Mouse (Mus musculus): Measurements from ENCODE around the gene Gpbar1. TPM values are rescaled to one million over a fixed set of nuclear protein-coding genes. Genes with fewer than 3 reads are reported as not detected.

Gpbar1 gene
- total RNA-seq (2021), result not detected
- long read RNA-seq, experiment 1, result 0 reads
- long read RNA-seq, experiment 2, result 0 reads

DNA sequence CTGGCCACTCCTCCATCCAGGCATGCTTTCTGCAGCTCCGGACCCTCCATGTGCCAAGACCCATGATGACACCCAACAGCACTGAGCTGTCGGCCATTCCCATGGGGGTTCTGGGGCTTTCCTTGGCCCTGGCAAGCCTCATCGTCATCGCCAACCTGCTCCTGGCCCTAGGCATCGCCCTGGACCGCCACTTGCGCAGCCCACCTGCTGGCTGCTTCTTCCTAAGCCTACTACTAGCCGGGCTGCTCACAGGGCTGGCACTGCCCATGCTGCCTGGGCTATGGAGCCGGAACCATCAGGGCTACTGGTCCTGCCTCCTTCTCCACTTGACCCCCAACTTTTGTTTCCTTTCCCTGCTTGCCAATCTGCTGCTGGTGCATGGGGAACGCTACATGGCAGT, at the start of gene Gpbar1:
TSS of gene Gpbar1 (plus strand) at position 13 of the 400 bp plus-strand sequence.
- no peak for DNase-seq (ENCODE audit: low spot score in 2 of 2)

DNA sequence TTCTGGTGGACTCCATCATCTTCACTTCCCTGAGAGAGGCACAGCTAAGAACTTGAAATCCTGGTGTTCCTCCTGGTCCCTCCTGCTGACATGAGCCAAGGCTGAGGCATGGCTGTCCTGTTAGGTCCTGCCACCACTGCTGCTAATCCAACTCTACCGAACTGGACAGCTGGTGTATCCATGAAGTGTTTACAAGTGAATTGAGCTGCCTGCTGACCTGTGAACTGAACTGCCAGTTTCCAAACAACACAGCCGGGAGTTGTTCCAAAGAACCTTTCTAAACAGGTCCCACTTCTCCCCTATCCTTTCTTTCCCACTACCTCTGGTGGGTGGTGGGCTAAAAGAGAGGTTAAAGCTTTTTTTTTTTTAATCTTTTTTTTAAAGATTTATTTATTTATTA, 48.4 kb upstream of the Gpbar1 start:
- no peak for DNase-seq (ENCODE audit: low spot score in 2 of 2)

DNA sequence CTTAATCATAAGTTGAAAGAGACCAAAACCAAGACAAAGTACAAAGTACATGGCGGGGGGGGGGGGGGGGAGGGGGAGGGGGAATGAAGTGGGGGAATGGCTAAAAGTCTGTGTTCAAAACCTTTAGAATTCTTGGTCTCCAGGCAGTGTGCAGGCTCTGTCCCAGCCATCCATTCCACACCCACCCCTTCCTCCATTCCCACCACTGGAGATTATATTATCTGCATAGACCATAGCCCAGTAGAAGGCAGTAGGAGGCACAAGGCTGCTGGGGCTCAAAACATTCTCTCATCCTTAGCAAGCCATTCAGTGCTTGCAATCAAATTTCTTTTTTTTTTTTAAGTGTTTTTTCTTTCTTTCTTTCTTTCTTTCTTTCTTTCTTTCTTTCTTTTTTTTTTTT, 47.4 kb upstream of the Gpbar1 start:
- DNase-seq (ENCODE audit: low spot score in 2 of 2), result no peak

DNA sequence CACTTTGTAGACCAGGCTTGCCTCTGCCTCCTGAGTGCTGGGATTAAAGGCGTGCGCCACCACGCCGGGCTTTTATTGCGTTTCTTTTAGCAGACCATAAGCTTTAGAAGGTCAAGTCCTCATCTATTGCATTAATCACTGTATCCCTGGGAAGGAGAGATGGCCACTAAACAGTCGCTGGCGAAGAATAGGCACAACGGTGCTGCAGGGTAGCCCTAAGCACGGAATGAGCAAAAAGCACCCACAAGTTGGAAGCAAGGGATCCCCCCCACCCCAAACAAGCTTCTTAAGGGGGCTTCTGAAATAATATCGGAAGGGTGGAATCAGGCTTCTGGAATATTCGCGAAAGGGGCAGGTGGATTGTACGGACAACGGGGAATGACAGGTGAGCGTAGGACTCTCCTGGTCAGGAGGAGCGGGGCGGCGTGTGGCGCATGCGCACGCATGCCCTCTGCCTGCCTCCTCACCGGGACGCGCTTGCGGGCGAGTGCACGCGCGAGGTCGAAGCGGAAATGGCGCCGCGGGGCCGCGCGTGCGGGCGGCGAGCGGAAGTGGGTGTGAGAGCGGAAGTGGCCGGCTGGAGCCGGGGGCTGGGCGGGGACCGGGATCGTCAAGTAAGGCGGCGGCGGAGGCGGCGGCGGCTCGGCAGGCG, 42.3 kb upstream of the Gpbar1 start, which contains the start of gene Arpc2:
TSS of gene Arpc2 (plus strand) at position 147 of the 652 bp plus-strand sequence.
- peak; percentile 94 to 97 for DNase-seq (ENCODE audit: low spot score in 2 of 2)

DNA sequence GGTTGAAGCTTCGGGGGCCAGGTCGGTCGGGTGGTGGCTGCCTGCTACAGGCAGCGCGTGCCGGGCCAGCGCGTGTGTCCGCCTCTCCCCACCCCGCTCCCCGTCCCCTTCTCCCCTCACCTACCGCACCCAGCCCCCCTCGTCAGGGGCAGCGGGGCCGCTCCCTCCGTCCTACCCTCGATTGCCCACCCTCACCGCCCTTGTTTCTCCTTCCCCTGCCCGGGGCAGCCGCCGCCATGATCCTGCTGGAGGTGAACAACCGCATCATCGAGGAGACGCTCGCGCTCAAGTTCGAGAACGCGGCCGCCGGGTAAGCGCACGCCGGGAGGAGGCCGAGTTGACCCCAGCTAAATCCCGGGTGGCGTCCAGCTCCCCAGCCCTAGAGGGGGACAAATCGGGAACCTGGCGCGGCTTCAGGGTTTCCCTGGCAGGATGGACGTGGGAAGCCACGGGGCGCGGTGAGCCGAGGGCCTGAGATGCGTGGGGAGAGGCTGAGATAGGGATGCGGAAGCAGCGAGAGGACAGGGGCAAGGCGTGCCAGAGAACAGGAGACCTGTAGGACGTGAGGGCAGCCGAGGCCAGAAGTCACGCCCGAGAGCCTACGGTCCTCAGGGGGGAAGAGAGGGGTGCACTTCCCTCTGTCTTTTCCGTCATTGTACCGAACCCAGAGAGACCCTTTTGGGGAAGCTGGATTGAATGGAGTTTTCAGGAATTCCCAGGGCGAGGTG, 41.6 kb upstream of the Gpbar1 start:
- DNase-seq (ENCODE audit: low spot score in 2 of 2), result peak in 1 of 2 experiments; percentile 36

DNA sequence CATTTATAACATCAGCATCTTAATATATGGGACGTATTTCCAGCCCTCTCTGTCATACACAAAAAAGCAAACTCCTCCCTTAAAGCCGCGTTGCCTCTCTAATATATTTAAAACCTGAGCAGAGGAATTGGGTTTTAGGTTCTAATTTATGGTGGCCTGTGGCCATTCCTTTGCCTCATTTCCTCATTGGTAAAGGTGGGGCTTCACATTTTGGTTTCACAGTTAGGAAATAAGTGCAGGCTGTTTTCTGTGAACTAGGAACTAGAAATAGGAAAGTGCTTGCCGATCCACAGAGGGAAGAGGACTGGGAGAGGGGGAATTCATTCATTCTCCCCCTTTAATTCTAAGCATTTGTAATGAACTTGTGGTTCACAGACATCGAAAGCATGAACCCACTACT, 40.7 kb upstream of the Gpbar1 start:
- no peak for DNase-seq (ENCODE audit: low spot score in 2 of 2)

DNA sequence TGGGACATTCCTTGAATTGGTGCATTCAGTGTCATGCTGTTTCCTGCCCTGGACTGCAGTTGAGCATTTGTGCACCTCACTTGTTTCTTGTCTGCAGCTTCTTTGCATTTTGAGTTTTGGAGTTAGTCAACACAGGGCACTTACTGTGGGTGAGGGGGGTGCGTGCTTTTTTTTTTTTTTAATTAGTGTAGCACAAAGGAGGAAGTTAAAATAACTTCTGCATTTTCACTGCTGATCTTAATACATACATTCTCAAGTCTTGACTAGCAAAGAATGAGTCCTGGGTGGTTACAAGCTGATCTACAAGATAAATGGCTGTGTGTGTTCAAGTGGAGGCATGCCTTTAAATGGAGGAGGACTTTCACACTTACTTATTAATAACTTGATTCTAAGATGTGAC, 40.2 kb upstream of the Gpbar1 start:
- DNase-seq (ENCODE audit: low spot score in 2 of 2), result no peak

DNA sequence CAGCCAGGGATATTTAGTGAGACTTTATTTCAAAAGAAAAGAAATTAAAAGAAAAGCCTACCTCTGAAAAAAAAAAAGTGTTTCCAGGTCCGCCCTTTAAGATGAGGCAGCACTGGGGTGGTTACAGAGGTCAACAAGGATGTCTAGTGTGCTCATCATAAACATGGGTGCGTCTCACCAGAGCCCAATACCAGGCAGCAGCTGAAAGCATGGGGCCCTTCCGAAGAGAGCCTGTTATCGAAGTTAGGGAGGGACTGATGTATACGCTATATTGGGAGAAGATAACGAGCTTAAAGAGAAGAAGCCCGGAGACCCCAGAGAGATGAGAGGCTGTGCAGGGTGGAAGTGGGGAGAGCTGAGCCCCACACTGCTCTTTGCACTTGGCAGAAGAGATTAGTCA, 39.2 kb upstream of the Gpbar1 start:
- DNase-seq (ENCODE audit: low spot score in 2 of 2), result no peak

DNA sequence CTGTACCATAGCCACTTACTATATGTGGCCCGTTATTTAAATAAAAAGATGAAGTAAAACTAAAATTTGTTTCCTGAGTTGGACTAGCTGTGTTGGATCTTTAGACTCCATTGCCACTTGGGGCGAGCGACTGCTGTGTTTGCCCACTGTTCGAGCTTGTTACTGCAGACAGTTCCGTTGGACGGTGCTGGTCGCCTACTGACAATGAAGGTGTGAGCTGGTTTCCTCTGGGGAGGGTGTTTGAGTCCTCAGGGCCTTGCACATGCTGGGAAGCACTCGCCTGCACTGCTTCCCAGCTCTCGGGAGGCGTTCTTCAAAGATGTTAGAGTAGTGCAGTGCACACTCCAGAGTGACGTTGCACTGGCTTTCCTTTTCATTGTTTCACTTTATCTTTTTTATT, 38.7 kb upstream of the Gpbar1 start:
- peak in 1 of 2 experiments; percentile 17 for DNase-seq (ENCODE audit: low spot score in 2 of 2)

DNA sequence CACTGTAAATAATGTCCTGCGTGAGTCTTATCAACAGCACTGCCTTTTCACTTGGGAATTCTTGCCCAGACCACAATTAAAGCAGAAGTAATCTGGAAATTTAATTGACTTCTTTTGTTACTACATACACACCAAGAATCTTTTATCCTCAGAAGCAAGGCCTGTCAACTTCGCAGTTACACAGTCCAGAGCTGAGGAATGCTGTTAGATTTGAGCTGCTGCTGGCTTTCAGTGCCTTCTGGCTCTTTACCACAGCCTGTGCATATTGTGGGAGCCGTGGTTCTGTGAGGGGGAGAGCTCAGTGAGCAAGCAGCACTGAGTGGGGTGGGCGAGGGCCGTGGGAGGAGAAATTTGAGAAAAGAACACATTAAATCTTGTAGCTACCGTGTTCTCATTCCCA, 38.0 kb upstream of the Gpbar1 start:
- peak; percentile 22 to 83 for DNase-seq (ENCODE audit: low spot score in 2 of 2)

DNA sequence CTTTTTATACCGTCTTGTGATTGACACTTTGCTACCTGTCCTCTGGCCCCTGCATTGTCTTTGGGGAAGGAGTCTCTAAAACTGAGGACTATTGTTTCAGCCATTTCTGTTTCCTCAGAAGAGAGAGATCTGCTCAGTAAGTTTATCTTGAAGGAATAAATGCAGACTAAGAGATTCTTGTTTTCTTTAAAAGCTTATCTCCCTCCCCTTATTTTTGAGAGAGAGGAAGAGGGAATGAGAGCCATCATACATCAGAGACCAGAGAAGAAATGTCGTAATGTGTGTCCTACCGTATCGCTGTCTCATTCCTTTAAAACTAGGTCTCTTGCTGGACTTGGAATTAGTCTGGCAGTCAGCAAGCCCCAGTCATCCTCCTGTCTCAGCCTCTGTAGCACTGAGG, 37.5 kb upstream of the Gpbar1 start:
- DNase-seq (ENCODE audit: low spot score in 2 of 2), result no peak

DNA sequence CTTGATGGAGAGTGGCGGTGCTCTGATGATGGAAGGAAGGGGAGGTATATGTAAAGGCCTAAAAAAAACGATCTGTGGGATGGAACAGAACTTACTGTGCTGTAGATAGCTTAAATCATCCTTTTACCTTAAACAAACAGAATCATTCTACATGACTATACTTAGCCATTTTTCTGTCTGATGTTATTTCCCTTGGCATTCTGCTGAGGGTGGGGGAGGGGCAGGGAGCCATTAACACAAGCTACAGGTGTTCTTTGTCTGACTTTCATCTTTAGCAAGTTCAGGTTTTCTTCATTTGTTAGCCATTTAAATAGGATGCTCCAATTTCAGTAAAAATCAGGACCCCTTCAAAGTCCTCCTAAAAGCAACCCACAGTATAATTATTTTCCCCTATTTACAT, 32.8 kb upstream of the Gpbar1 start:
- DNase-seq (ENCODE audit: low spot score in 2 of 2), result no peak

DNA sequence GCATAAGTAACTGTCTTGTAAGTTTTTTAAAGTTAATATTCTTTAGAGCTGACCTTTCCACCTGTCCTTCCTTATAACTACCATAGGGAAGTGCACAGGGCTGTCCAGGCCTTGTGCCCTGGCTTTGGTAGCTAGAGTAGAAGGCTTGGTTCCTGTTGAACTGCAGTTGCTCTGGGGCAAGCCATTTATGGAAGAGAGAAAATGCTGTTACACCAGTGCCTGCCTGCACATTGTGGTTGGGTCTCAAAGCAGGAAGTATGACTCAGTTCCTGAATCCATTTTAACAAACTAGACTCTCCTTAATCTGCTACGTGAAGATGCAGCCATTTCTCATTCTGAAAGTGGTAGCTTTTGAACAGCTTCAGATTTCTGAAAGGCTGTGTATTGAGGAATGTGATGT, 29.6 kb upstream of the Gpbar1 start:
- no peak for DNase-seq (ENCODE audit: low spot score in 2 of 2)

DNA sequence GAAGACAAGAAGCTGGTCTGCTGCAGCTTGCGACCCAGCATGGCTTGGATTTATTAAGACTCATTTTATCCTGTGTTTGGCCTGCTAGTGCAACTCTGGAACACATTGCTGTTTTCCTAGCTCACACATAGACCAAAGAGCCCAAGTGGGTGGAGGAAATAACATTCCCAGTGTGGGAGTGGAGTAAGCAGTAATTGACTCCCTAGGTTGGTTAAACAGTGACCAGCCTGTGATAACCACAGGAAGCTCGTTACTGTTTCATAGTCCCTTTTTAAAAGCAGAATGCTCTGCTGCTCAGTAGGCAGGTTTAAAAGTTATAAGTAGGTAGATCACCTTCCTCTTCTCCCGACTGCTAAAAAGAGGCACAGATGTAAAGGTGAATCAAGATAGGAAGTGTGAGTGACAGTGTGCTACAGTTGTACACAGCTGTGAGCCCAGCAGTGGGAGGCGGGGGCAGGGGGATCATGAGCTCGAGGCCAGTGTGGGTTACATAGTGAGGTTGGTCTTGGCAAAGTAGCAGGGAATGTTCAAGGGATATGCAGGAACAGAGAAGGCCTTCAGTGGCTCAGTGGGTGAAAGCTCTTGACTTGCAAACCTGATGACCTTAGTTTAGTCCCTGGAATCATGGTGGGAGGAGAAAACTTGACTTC, 28.9 kb upstream of the Gpbar1 start:
- DNase-seq (ENCODE audit: low spot score in 2 of 2), result no peak

DNA sequence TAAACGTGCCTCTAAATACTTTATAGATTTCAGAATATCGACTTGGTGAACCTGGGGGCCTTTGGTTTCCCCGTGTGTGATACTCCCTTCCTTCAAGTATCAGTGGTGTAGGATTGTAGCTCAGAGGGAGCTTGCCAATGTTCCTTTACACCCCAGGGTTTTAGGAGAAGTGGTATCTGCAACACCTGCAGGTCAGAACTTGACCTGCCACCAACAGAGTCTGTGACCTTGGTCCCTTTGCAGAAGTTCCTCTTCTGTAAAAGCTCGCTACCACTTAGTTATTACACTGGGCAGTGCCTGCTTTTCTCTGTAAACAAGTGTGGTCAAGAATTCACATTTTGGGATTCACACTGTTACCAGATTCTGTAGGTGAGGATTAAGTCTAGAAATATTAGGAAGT, 28.3 kb upstream of the Gpbar1 start:
- DNase-seq (ENCODE audit: low spot score in 2 of 2), result no peak

DNA sequence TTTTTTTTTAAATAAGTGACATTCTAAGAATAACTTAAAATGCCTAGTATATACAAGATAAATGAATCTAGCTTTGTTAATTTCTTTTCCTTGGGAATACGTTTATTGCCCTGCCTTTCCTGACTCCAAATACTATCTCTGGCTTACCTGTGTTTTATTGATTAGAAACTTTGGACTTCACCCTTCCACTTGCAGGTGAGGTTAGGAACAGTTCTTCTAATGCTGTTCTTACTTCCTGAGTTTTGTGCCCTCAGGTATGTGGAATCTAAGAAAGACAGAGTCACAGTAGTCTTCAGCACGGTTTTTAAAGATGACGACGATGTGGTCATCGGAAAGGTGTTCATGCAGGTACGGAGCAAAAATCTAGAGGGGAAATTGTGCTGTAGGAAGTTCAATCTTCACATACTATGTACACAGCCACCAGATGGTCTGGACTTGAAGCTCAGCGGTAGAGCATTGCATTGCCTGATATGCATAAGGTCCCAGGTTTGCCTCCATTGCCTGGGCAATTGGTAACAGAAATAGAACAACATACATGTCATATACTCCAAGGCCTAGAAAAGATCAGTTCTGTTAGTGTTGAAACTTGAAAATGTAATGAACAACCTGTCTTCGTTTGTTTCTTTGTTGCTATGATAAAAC, 22.5 kb upstream of the Gpbar1 start:
- DNase-seq (ENCODE audit: low spot score in 2 of 2), result no peak

DNA sequence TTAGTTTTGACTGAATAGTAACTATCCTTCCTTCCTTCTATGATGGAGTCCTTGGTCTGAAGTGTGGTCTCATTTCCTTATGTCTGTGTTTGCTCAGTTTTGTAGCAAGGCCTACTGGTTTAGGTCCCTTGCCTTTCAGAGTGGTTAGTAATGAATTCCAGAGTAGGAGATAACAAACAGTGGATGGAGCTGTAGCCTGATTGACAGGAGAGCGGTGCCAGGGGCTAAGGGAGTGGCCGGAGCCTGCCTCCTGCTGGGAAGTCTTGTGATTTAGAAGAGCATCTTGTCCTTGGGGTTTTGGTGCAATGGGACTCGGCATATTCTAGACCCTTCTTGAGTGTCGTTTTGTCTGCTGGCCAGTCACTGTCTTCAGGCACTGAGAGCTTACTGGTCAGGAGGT, 21.6 kb upstream of the Gpbar1 start:
- no peak for DNase-seq (ENCODE audit: low spot score in 2 of 2)

DNA sequence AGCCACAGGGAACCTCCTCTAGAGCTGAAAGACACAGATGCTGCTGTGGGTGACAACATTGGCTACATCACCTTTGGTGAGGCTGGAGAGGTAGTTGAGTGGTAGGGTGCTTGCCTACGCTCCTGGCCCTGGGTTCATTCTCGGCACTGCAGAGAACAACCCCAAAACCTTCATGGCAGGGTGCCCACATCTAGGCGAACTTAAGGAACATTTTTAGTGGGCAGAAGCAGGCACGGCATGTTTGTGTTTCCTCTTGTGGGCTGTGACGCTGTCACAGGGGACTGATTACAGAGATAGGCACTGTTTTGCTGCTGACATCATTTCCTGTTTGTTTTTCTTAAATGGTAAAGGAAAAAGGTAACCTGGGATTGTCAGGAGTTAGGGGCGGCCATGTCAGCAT, 15.8 kb upstream of the Gpbar1 start:
- DNase-seq (ENCODE audit: low spot score in 2 of 2), result no peak

DNA sequence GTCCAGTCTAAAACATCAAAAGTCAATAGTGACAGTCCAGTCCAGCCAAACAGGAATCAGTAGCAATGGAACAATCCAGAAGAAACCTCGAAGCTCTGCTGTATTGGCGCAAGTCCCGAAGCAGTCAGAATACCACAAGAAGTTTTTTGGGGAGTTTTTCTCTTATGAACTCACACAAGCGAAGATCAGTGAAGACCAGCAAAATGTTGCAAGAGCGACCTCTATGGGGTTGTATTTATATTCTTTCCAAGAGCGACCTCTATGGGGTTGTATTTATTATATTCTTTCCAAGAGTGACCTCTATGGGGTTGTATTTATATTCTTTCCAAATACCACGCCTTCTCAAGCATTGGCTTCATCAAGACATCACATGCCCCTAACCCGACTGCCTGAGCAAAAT, 9.6 kb upstream of the Gpbar1 start:
- DNase-seq (ENCODE audit: low spot score in 2 of 2), result no peak

DNA sequence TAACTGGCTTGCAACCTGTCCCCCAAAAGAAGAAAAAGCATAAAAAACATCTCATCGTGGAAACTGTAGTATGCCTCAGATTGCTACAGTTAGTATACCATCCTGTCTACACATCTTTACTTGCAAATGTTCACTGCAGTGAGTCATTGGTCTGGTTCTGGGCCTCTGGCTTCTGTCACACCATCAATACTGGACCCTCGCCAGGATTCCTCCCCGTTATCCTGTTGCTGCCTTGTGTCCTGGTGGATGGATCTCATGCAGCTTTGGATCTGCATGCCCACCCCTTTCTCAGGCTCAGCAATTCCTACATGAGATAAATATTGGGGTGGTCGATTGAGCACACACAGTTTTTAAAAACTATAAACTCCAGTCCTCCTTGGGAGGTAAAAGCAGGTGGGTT, 6.7 kb upstream of the Gpbar1 start:
- DNase-seq (ENCODE audit: low spot score in 2 of 2), result no peak

DNA sequence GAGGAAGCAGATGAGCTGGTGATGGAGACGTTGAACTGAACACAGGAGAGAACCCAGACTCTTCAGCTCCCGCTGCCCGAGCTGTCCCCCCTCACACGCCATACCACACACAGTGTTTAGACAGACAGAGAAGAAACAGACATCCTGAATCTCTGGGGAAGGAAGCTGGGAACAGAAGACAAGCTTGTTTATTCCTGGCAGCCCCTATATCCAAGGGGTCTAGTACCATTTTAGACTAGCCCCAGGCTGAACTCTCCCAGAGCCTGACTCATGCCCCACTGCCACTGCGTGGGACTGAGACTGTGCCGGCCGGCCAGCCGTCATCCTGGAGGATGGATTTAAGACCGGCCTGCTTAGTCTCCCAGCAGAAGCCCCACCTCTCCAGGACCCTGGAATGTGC, 3.3 kb upstream of the Gpbar1 start:
- DNase-seq (ENCODE audit: low spot score in 2 of 2), result no peak

DNA sequence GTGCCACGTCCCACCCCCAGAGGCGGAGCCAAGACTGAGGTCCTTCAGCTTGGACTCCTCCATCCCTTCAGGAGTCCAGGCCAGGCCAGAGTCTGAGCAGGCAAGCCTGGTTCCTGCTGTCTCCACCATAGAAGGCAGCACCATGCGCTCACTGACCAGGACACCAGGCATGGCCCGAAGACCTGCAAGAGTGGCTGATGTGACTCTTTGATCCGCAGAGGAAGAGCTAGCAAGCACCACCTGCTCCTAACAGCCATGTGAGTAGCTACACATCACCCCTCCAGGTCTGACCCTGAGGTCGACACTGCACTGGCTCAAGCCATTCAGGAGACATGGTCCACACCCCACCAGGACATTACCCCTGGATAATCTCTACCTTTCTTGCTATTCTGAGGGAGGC, 1.3 kb upstream of the Gpbar1 start:
- no peak for DNase-seq (ENCODE audit: low spot score in 2 of 2)

Data from layer of hippocampus, postnatal 14 days (tissue).